Mouse (Mus musculus) C2C12 (cell line): ENCODE measurements at regions not wholly inside any gene's neighbourhood (a gene's known extent, or its start where the extent isn't known, plus 50 kb on each side); places are given as distances from the start of the nearest gene placed in this dataset.

ENCODE experiments used
- H3K27me3 ChIP-seq: one replicate; pipeline ENCODE4 v1.6.1; 2011; ENCODE audit not compliant: control insufficient read depth, insufficient read depth, insufficient read length
- H3K36me3 ChIP-seq: one replicate; pipeline ENCODE4 v1.6.1; 2011; ENCODE audit not compliant: control insufficient read depth, insufficient read depth
- H3K4me3 ChIP-seq: one replicate; pipeline ENCODE4 v1.5.1; 2011; ENCODE audit warnings: mild to moderate bottlenecking, control low read depth; ENCODE audit not compliant: poor library complexity, insufficient read depth, severe bottlenecking
- H3K79me2 ChIP-seq: one replicate; pipeline ENCODE4 v1.6.1; 2011; ENCODE audit not compliant: control insufficient read depth, insufficient read depth
- H3K79me3 ChIP-seq: one replicate; pipeline ENCODE4 v1.6.1; 2011; ENCODE audit warnings: low read depth, control low read depth
- H3ac ChIP-seq: one replicate; pipeline ENCODE3; 2011; ENCODE audit warnings: low read depth; ENCODE audit not compliant: control insufficient read depth, insufficient read length
- CEBPB ChIP-seq: IDR thresholded peaks from one replicate; pipeline ENCODE4 v1.6.1; 2011; ENCODE audit warnings: low read depth, mild to moderate bottlenecking, control low read depth, moderate library complexity
- CTCF ChIP-seq: IDR thresholded peaks from one replicate; pipeline ENCODE4 v1.5.1; 2011; ENCODE audit not compliant: control insufficient read depth, insufficient read depth, insufficient read length
- FOSL1 ChIP-seq: IDR thresholded peaks from one replicate; pipeline ENCODE4 v1.8.0; 2011; ENCODE audit warnings: mild to moderate bottlenecking, low read length; ENCODE audit not compliant: poor library complexity, insufficient read depth, severe bottlenecking
- MAX ChIP-seq: IDR thresholded peaks from one replicate; pipeline ENCODE4 v1.6.1; 2011; ENCODE audit warnings: mild to moderate bottlenecking, control low read depth
- MYOD1 ChIP-seq: IDR thresholded peaks from one replicate; pipeline ENCODE4 v1.6.1; 2011; ENCODE audit warnings: low read depth; ENCODE audit not compliant: control insufficient read depth, insufficient read length
- MYOG ChIP-seq: IDR thresholded peaks from one replicate; pipeline ENCODE4 v1.6.1; 2011; ENCODE audit not compliant: control insufficient read depth, insufficient read length; ENCODE audit errors: extremely low read depth
- USF1 ChIP-seq: IDR thresholded peaks from one replicate; pipeline ENCODE4 v1.6.1; 2011; ENCODE audit warnings: low read depth, mild to moderate bottlenecking, control low read depth, moderate library complexity

- Histone ChIP-seq H3K79me2 (no peaks in the 10 kb centered on the region), H3K36me3 (no peaks in the 10 kb centered on the region), H3K79me3 (no peaks in the 10 kb centered on the region), H3ac (no peak overlapping the region), H3K4me3 (no peak overlapping the region), H3K27me3 (peaks cover 9% of the 10 kb centered on the region)
- TF ChIP-seq CTCF (no peak), CEBPB (no peak), MYOG (no peak), FOSL1 (no peak), MYOD1 (no peak), MAX (no peak), USF1 (no peak)
Measured at GRCm38 (mm10) chr10:126809587-126809986, 91.6 kb downstream of the Atp23 start.

DNA sequence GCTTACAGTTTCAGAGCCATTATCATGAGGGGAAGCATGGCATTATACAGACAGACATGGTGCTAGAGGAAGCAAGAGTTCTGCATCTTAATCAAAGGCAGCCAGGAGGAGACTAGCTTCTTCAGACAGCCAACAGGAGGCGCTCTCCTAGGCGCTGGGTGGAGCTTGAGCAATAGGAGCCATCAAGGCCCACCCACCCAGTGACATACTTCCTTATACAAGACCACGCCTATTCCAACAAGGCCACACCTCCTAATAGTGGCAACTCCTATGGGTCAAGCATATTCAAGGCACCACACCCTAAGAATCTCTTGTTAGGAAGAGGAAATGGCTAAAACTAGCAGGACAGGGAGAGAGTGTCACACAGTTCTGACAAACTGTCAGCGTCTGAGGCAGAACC is 94.3 kb downstream of the Atp23 start:
- Histone ChIP-seq H3K4me3 (no peak overlapping the region), H3K79me2 (no peaks in the 10 kb centered on the region), H3ac (no peak overlapping the region), H3K79me3 (no peaks in the 10 kb centered on the region), H3K36me3 (no peaks in the 10 kb centered on the region), H3K27me3 (peaks cover 9% of the 10 kb centered on the region)
- no peak for TF ChIP-seq MYOG
- no peak for TF ChIP-seq MAX

- no peak for TF ChIP-seq MAX
- no peak for TF ChIP-seq USF1
- TF ChIP-seq FOSL1 = no peak
- no peak for TF ChIP-seq CTCF
- no peak for TF ChIP-seq CEBPB
- no peak for TF ChIP-seq MYOD1
- TF ChIP-seq MYOG = no peak
- no peaks in the 10 kb centered on the region for H3K79me3 ChIP-seq
- no peaks in the 10 kb centered on the region for H3K79me2 ChIP-seq
- no peaks in the 10 kb centered on the region for H3K36me3 ChIP-seq
- H3K4me3 ChIP-seq = no peak overlapping the region
- H3K27me3 ChIP-seq = no peaks in the 10 kb centered on the region
- no peak overlapping the region for H3ac ChIP-seq
Measured at GRCm38 (mm10) chr10:126802732-126803131, 98.4 kb downstream of the Atp23 start.

GRCm38 (mm10) chr10:126799393-126799792 is 101.8 kb downstream of the Atp23 start:
- Histone ChIP-seq H3K79me3 (no peaks in the 10 kb centered on the region), H3K27me3 (no peaks in the 10 kb centered on the region), H3ac (no peak overlapping the region), H3K79me2 (no peaks in the 10 kb centered on the region), H3K4me3 (no peak overlapping the region), H3K36me3 (no peaks in the 10 kb centered on the region)
- TF ChIP-seq MAX (no peak), MYOD1 (no peak), CEBPB (no peak), FOSL1 (no peak), USF1 (no peak), CTCF (no peak), MYOG (no peak)

DNA sequence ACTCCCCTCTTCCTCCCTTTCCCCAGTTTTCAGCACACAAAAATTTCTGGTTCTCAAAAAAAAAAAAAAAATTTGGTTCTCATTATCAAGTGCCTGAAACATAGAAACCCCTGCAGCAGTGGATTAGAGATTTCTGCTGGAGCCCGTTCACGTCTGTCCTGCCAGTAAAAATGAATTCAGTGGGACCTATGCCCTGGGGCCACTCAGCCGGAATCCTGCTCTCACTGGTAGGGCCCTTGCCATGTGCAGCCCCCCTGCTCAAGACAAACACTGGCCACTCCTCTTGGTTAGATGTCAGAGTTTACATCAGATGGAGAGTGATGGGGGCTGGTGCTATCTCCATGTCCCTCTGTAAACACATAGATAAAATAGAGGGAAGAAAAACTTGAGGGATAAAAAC is 108.0 kb downstream of the Atp23 start:
- Histone ChIP-seq H3K36me3 (no peaks in the 10 kb centered on the region), H3ac (no peak overlapping the region), H3K79me3 (no peaks in the 10 kb centered on the region), H3K4me3 (no peak overlapping the region), H3K79me2 (no peaks in the 10 kb centered on the region), H3K27me3 (no peaks in the 10 kb centered on the region)
- no peak for TF ChIP-seq FOSL1
- TF ChIP-seq MYOG = no peak
- no peak for TF ChIP-seq USF1
- TF ChIP-seq CTCF = no peak
- no peak for TF ChIP-seq CEBPB
- no peak for TF ChIP-seq MYOD1
- TF ChIP-seq MAX = no peak

DNA sequence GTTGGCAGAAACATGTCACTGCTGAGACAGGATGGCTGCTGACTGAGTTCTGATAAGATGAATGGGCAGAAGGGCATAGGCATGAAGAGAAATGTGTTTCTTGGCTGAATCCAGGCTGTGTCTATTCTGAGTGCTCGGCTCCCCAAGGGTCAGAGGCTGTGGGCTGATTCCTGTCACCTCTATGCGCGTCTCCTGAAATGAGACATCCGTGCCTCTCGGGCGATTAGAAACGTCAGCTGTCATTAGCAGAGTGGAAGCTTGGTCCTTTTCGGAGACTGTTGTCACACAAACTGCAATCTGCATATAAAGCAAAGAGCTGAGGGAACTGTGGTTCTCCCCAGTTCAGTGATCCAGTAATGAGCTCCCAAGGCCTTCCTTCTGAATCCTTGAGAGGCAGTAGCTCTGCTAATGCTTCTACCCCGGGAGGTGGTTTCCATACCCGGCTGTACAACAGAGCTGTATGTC is 108.8 kb downstream of the Atp23 start:
- no peaks in the 10 kb centered on the region for H3K79me3 ChIP-seq
- H3K36me3 ChIP-seq = no peaks in the 10 kb centered on the region
- no peak overlapping the region for H3K4me3 ChIP-seq
- TF ChIP-seq CEBPB (no peak), FOSL1 (no peak), USF1 (no peak), MYOD1 (no peak), MAX (no peak), MYOG (no peak), CTCF (no peak)
- H3ac ChIP-seq = no peak overlapping the region
- no peaks in the 10 kb centered on the region for H3K79me2 ChIP-seq
- no peaks in the 10 kb centered on the region for H3K27me3 ChIP-seq
